Mouse (Mus musculus) myocyte (in vitro differentiated cells): ENCODE results near the gene Acot4.
"Not testable (repeated sequence)": the region's sequence is repeated elsewhere in the genome, so short reads cannot be mapped to it uniquely, and the experiment has no call there.

Experiments used
- POLR2A ChIP-seq: IDR thresholded peaks from one replicate; pipeline ENCODE4 v1.6.1; 2011; ENCODE audit warnings: low read depth, mild to moderate bottlenecking, control low read depth, moderate library complexity; ENCODE audit not compliant: insufficient read length
- TCF12 ChIP-seq: IDR thresholded peaks from one replicate; pipeline ENCODE4 v1.6.1; 2011; ENCODE audit warnings: mild to moderate bottlenecking, control low read depth; ENCODE audit not compliant: poor library complexity, insufficient read depth, severe bottlenecking

GRCm38 (mm10) chr12:84094666-84095065 is 56.5 kb downstream of the Acot4 start:
- TF ChIP-seq POLR2A, TCF12: not testable (repeated sequence)
